Mouse (Mus musculus) thymus, adult 2 months (tissue): ENCODE results near the gene Slc9a1. TPM values are rescaled to one million over a fixed set of nuclear protein-coding genes. Genes with fewer than 3 reads are reported as not detected.

ENCODE experiments used
- DNase-seq: peaks from one replicate; pipeline ENCODE4 v3.0.0; 2021
- H3K27ac ChIP-seq: fragments of 200-500 bp; 2 replicates; pipeline ENCODE4 v1.5.1; 2012; ENCODE audit warnings: low read length, control low read depth; ENCODE audit not compliant: control insufficient read depth, insufficient read depth
- H3K27me3 ChIP-seq: fragments of 200-500 bp; 2 replicates; pipeline ENCODE4 v1.6.1; 2012; ENCODE audit warnings: mild to moderate bottlenecking, low read length, moderate library complexity, mixed read lengths; ENCODE audit not compliant: control insufficient read depth, insufficient read depth
- H3K36me3 ChIP-seq: fragments of 200-500 bp; 2 replicates; pipeline ENCODE4 v1.6.1; 2012; ENCODE audit warnings: mild to moderate bottlenecking, low read length, moderate library complexity; ENCODE audit not compliant: control insufficient read depth, insufficient read depth
- H3K4me1 ChIP-seq: fragments of 200-500 bp; replicated peaks from 2 replicates; pipeline ENCODE4 v1.6.1; 2012; ENCODE audit warnings: low read length; ENCODE audit not compliant: control insufficient read depth, insufficient read depth
- H3K4me3 ChIP-seq: fragments of 200-500 bp; 2 replicates; pipeline ENCODE4 v1.5.1; 2012; ENCODE audit warnings: mild to moderate bottlenecking, low read length, control low read depth, moderate library complexity; ENCODE audit not compliant: control insufficient read depth, insufficient read depth
- CTCF ChIP-seq: fragments of 200-500 bp; IDR thresholded peaks from 2 replicates; pipeline ENCODE4 v1.5.1; 2012; ENCODE audit warnings: mild to moderate bottlenecking, control low read depth, low read length, moderate library complexity, borderline replicate concordance; ENCODE audit not compliant: control insufficient read depth, poor library complexity, insufficient read depth; ENCODE audit errors: extremely low read depth
- POLR2A ChIP-seq: fragments of 200-500 bp; IDR thresholded peaks from 2 replicates; pipeline ENCODE4 v1.6.1; 2012; ENCODE audit warnings: mild to moderate bottlenecking, low read length, control low read depth, moderate library complexity; ENCODE audit not compliant: control insufficient read depth, poor library complexity, insufficient read depth; ENCODE audit errors: extremely low read depth
- WGBS: fragments of 180-500 bp; shearing (Covaris S2); methylation state at CpG from one replicate; pipeline ENCODE4 v1.1.7; 2018; 5-methylcytosine and 5-hydroxymethylcytosine counted together
- polyA plus RNA-seq: library from polyadenylated mRNA; depleted of rRNA; stranded (reverse); fragments of >200 nt; gene quantifications from 2 replicates; pipeline ENCODE4 v1.2.3, GENCODE M21; 2012; rRNA removed

The Slc9a1 gene
- 77.9 and 89.8 TPM in 2 replicates for polyA plus RNA-seq

- H3K27ac ChIP-seq, result peak within 1 kb of the TSS; percentile 32; the same call in 1 of the 2 replicates
- peak within 1 kb of the TSS; percentile 81 for H3K4me3 ChIP-seq
- WGBS, result under 1% methylated on average over 40 of the region's 40 CpGs
- H3K4me1 ChIP-seq, result peaks cover 34% of the 10 kb centered on the region
- peak; percentile 84 for TF ChIP-seq CTCF
- TF ChIP-seq POLR2A, result peak; percentile 99
- no peaks in the 10 kb centered on the region for H3K27me3 ChIP-seq
- H3K36me3 ChIP-seq, result no peaks in the 10 kb centered on the region
- DNase-seq, result peak; percentile 92
Observed at GRCm38 (mm10) chr4:133369553-133370297, at the start of gene Slc9a1. TSS of gene Slc9a1 (plus strand) at chr4:133369706.

- no peak overlapping the region for H3K4me3 ChIP-seq
- H3K27ac ChIP-seq, result no peak overlapping the region
- 16% methylated on average over 7 of the region's 7 CpGs for WGBS
- H3K4me1 ChIP-seq, result peaks cover 22% of the 10 kb centered on the region
- H3K27me3 ChIP-seq, result no peaks in the 10 kb centered on the region
- DNase-seq, result peak; percentile 17
- TF ChIP-seq CTCF, result no peak
- no peaks in the 10 kb centered on the region for H3K36me3 ChIP-seq
Observed at GRCm38 (mm10) chr4:133328129-133328528, 41.4 kb upstream of the Slc9a1 start.

GRCm38 (mm10) chr4:133330296-133330695, 39.2 kb upstream of the Slc9a1 start:
- DNase-seq, result peak; percentile 26
- peak overlapping the region; percentile 12; the same call in 1 of the 2 replicates for H3K27ac ChIP-seq
- H3K27me3 ChIP-seq, result no peaks in the 10 kb centered on the region
- H3K4me3 ChIP-seq, result no peak overlapping the region
- TF ChIP-seq CTCF (no peak), POLR2A (no peak)
- 21% methylated on average over 4 of the region's 4 CpGs for WGBS
- H3K4me1 ChIP-seq, result peaks cover 22% of the 10 kb centered on the region
- no peaks in the 10 kb centered on the region for H3K36me3 ChIP-seq

- peaks cover 14% of the 10 kb centered on the region for H3K4me1 ChIP-seq
- no peaks in the 10 kb centered on the region for H3K36me3 ChIP-seq
- H3K27ac ChIP-seq, result no peak overlapping the region
- no peak for TF ChIP-seq POLR2A
- TF ChIP-seq CTCF, result no peak
- no peak overlapping the region for H3K4me3 ChIP-seq
- H3K27me3 ChIP-seq, result no peaks in the 10 kb centered on the region
- 98% methylated on average over 6 of the region's 6 CpGs for WGBS
- no peak for DNase-seq
Observed at GRCm38 (mm10) chr4:133333306-133333705, 36.2 kb upstream of the Slc9a1 start.

- Histone ChIP-seq H3K36me3 (no peaks in the 10 kb centered on the region), H3K4me1 (no peaks in the 10 kb centered on the region; the same call in 1 of the 2 replicates), H3K27me3 (no peaks in the 10 kb centered on the region), H3K4me3 (peak overlapping the region; percentile 60), H3K27ac (no peak overlapping the region)
- no peak for TF ChIP-seq CTCF
- no peak for TF ChIP-seq POLR2A
- no peak for DNase-seq
- WGBS, result 16% methylated on average over 14 of the region's 14 CpGs
Observed at GRCm38 (mm10) chr4:133337833-133338520, 31.5 kb upstream of the Slc9a1 start.

GRCm38 (mm10) chr4:133338521-133339095, 30.9 kb upstream of the Slc9a1 start:
- Histone ChIP-seq H3K4me3 (peak overlapping the region; percentile 60), H3K36me3 (no peaks in the 10 kb centered on the region), H3K27me3 (no peaks in the 10 kb centered on the region), H3K27ac (peak overlapping the region; percentile 2; the same call in 1 of the 2 replicates), H3K4me1 (no peaks in the 10 kb centered on the region)
- TF ChIP-seq POLR2A, result no peak
- no peak for TF ChIP-seq CTCF
- no peak for DNase-seq
- WGBS, result 2% methylated on average over 39 of the region's 39 CpGs
